Mouse (Mus musculus) WW6 (cell line): ENCODE results near the gene Cldn18.

Experiments
- DNase-seq: peaks from one replicate; pipeline ENCODE4 v3.0.0-alpha.2; 2013; ENCODE audit warnings: low read depth, low spot score

Cldn18 gene

GRCm38 (mm10) chr9:99717134-99717533 is at the start of gene Cldn18:
TSS of gene Cldn18 (minus strand) at chr9:99717267.
- no peak for DNase-seq

GRCm38 (mm10) chr9:99763530-99763929 is 46.5 kb upstream of the Cldn18 start:
- no peak for DNase-seq

GRCm38 (mm10) chr9:99750272-99750671 is 33.2 kb upstream of the Cldn18 start:
- no peak for DNase-seq

- no peak for DNase-seq
Observed at GRCm38 (mm10) chr9:99748279-99748678, 31.2 kb upstream of the Cldn18 start.

- DNase-seq: no peak
Observed at GRCm38 (mm10) chr9:99747731-99748130, 30.7 kb upstream of the Cldn18 start.

- DNase-seq: no peak
Observed at GRCm38 (mm10) chr9:99744548-99744947, 27.5 kb upstream of the Cldn18 start.

- peak; percentile 73 for DNase-seq
Observed at GRCm38 (mm10) chr9:99729943-99730646, 13.0 kb upstream of the Cldn18 start.

GRCm38 (mm10) chr9:99727819-99728218 is 10.8 kb upstream of the Cldn18 start:
- no peak for DNase-seq

GRCm38 (mm10) chr9:99725278-99725677 is 8.2 kb upstream of the Cldn18 start:
- no peak for DNase-seq

- no peak for DNase-seq
Observed at GRCm38 (mm10) chr9:99720011-99720410, 2.9 kb upstream of the Cldn18 start.

GRCm38 (mm10) chr9:99710297-99710696 is 6.8 kb downstream of the Cldn18 start:
- no peak for DNase-seq

GRCm38 (mm10) chr9:99709588-99710248 is 7.3 kb downstream of the Cldn18 start:
- DNase-seq: no peak

GRCm38 (mm10) chr9:99707425-99708126 is 9.5 kb downstream of the Cldn18 start:
- DNase-seq: no peak

GRCm38 (mm10) chr9:99706264-99706663 is 10.8 kb downstream of the Cldn18 start:
- DNase-seq: no peak

GRCm38 (mm10) chr9:99703711-99704110 is 13.4 kb downstream of the Cldn18 start:
- DNase-seq: no peak

- DNase-seq: no peak
Observed at GRCm38 (mm10) chr9:99702215-99702614, 14.9 kb downstream of the Cldn18 start.

GRCm38 (mm10) chr9:99701187-99701586 is 15.9 kb downstream of the Cldn18 start:
- no peak for DNase-seq

- no peak for DNase-seq
Observed at GRCm38 (mm10) chr9:99699752-99700389, 17.2 kb downstream of the Cldn18 start.

- peak; percentile 58 for DNase-seq
Observed at GRCm38 (mm10) chr9:99694961-99695360, 22.1 kb downstream of the Cldn18 start.

GRCm38 (mm10) chr9:99690386-99690785 is 26.7 kb downstream of the Cldn18 start:
- no peak for DNase-seq

GRCm38 (mm10) chr9:99689796-99690195 is 27.3 kb downstream of the Cldn18 start:
- DNase-seq: no peak
